Mouse (Mus musculus): Measurements from ENCODE around the gene Zbtb7a. TPM values are rescaled to one million over a fixed set of nuclear protein-coding genes. Genes with fewer than 3 reads are reported as not detected.

Gene Zbtb7a
- total and polyA plus RNA-seq, 3 experiments: 7.1 to 75.7 (median 31.1) TPM

DNA sequence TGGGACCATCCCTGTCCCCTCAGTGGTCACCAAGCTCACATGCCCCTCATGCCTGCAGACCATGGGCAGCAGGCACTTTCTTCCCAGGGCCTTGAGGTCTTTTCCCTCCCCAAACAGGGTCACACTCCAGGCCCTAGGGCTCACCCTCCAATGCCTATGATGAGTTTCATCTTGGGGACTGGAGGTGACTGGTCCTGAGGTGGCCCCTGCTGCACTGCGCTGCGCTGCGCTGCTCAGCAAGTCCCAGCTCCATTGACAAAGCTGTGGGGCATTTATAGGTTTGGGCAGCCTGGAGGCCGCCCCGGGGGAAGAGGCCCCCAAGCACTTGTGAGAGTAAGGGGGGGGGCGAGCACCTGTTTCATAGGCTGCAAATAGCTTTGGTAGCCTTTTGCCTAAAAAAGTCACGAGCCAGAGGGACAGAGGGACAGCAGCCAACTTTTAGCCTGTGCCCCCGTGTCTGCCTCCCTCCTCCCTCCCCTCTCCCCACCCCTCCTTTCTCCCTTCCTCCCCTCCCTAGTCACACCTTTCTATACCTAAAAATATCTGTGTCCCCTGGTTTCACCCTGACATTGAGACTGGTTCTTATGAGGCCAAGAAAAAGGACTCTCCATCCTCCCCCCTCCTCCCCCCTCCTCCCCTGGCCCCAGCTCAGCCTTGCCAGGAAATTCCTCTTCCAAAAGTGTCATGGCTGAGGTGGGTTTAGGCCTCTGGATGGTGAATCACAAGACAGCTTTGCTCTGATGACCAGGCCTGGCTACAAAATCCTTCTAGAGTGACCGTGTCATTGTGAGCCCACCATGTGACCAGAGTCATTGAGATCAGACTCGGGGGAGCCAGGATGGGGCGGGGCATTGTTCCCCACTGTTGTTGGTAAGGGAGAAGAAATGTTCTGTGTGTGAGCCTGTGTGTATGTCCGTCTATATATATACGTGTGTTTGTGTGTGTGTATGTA lies 67.1 kb downstream of the Zbtb7a start, which contains the start of gene Nmrk2:
Nmrk2 (minus strand) TSS at position 245 of the 952 bp plus-strand sequence.
- no peak for TF ChIP-seq GATA2 (IDR thresholded peaks at IDR 0.05; ENCODE audit: borderline replicate concordance, low read depth, low read length)
- Histone ChIP-seq H3K4me3 (ENCODE audit: low read depth, low read length) (no peak within 1 kb of the TSS), H3K36me3 (replicated peaks) (no peaks in the 10 kb centered on the region), H3K27me3 (ENCODE audit: insufficient read depth, low read length) (peaks cover 62% of the 10 kb centered on the region), H3K9me3 (replicated peaks) (no peaks in the 10 kb centered on the region), H3K4me1 (ENCODE audit: insufficient read depth, low read depth, low read length) (peaks cover 16% of the 10 kb centered on the region)
- no peak for ATAC-seq (ENCODE audit: extremely low read depth, insufficient number of reproducible peaks, low FRiP score, poor library complexity, severe bottlenecking)
- DNase-seq (ENCODE audit: low spot score): no peak

Other genes with a start within 250 kb of the Zbtb7a start
Only the 20 nearest of the 31 such genes appear.
- 0.90 and 1.7 TPM in 2 replicates for gene Gng7, start 120.3 kb upstream of the Zbtb7a start, total RNA-seq (2014; fragmentation: Nextera tagmentation)
- 0.33 and 0.58 TPM in 2 replicates for gene Gng7, start 120.3 kb upstream of the Zbtb7a start, total RNA-seq (2017)
- gene Gng7, start 120.3 kb upstream of the Zbtb7a start, polyA plus RNA-seq (2012): 0.65 and 0.87 TPM in 2 replicates
- not detected in 2 replicates for gene Diras1, start 109.6 kb upstream of the Zbtb7a start, total RNA-seq (2014; fragmentation: Nextera tagmentation)
- gene Diras1, start 109.6 kb upstream of the Zbtb7a start, total RNA-seq (2017): 0.44 TPM in 1 of 2 replicates, not detected in the other
- 0.02 TPM in 1 of 2 replicates, not detected in the other for gene Diras1, start 109.6 kb upstream of the Zbtb7a start, polyA plus RNA-seq (2012)
- 2.8 and 3.4 TPM in 2 replicates for gene Slc39a3, start 97.8 kb upstream of the Zbtb7a start, total RNA-seq (2014; fragmentation: Nextera tagmentation)
- gene Slc39a3, start 97.8 kb upstream of the Zbtb7a start, total RNA-seq (2017): 7.4 and 9.9 TPM in 2 replicates
- gene Slc39a3, start 97.8 kb upstream of the Zbtb7a start, polyA plus RNA-seq (2012): 8.2 and 9.6 TPM in 2 replicates
- gene Sgta, start 75.0 kb upstream of the Zbtb7a start, total RNA-seq (2014; fragmentation: Nextera tagmentation): 69.9 and 71.1 TPM in 2 replicates
- gene Sgta, start 75.0 kb upstream of the Zbtb7a start, total RNA-seq (2017): 52.4 and 56.2 TPM in 2 replicates
- gene Sgta, start 75.0 kb upstream of the Zbtb7a start, polyA plus RNA-seq (2012): 178 and 186 TPM in 2 replicates
- gene Thop1, start 65.2 kb upstream of the Zbtb7a start, total RNA-seq (2014; fragmentation: Nextera tagmentation): 13.1 and 15.9 TPM in 2 replicates
- 19.0 and 23.6 TPM in 2 replicates for gene Thop1, start 65.2 kb upstream of the Zbtb7a start, total RNA-seq (2017)
- gene Thop1, start 65.2 kb upstream of the Zbtb7a start, polyA plus RNA-seq (2012): 81.6 and 95.0 TPM in 2 replicates
- gene Creb3l3, start 36.3 kb upstream of the Zbtb7a start, total RNA-seq (2014; fragmentation: Nextera tagmentation): not detected in 2 replicates
- 0.29 TPM in 1 of 2 replicates, not detected in the other for gene Creb3l3, start 36.3 kb upstream of the Zbtb7a start, total RNA-seq (2017)
- not detected in 2 replicates for gene Creb3l3, start 36.3 kb upstream of the Zbtb7a start, polyA plus RNA-seq (2012)
- 35.9 and 52.2 TPM in 2 replicates for gene Map2k2, start 29.3 kb upstream of the Zbtb7a start, total RNA-seq (2014; fragmentation: Nextera tagmentation)
- gene Map2k2, start 29.3 kb upstream of the Zbtb7a start, total RNA-seq (2017): 63.5 and 76.7 TPM in 2 replicates
- gene Map2k2, start 29.3 kb upstream of the Zbtb7a start, polyA plus RNA-seq (2012): 272 and 393 TPM in 2 replicates
- gene Pias4, start 32.7 kb downstream of the Zbtb7a start, total RNA-seq (2014; fragmentation: Nextera tagmentation): 28.6 and 34.4 TPM in 2 replicates
- gene Pias4, start 32.7 kb downstream of the Zbtb7a start, total RNA-seq (2017): 21.2 and 24.8 TPM in 2 replicates
- 62.7 and 70.5 TPM in 2 replicates for gene Pias4, start 32.7 kb downstream of the Zbtb7a start, polyA plus RNA-seq (2012)
- 1,577 and 1,715 TPM in 2 replicates for gene Eef2, start 41.4 kb downstream of the Zbtb7a start, total RNA-seq (2014; fragmentation: Nextera tagmentation)
- gene Eef2, start 41.4 kb downstream of the Zbtb7a start, total RNA-seq (2017): 1,676 and 1,695 TPM in 2 replicates
- gene Eef2, start 41.4 kb downstream of the Zbtb7a start, polyA plus RNA-seq (2012): 2,355 and 3,878 TPM in 2 replicates
- gene Dapk3, start 47.8 kb downstream of the Zbtb7a start, total RNA-seq (2014; fragmentation: Nextera tagmentation): 34.2 and 43.3 TPM in 2 replicates
- 39.3 and 40.8 TPM in 2 replicates for gene Dapk3, start 47.8 kb downstream of the Zbtb7a start, total RNA-seq (2017)
- 69.8 and 96.7 TPM in 2 replicates for gene Dapk3, start 47.8 kb downstream of the Zbtb7a start, polyA plus RNA-seq (2012)
- not detected in 2 replicates for gene 4930442H23Rik, start 48.6 kb downstream of the Zbtb7a start, total RNA-seq (2014; fragmentation: Nextera tagmentation)
- not detected in 2 replicates for gene 4930442H23Rik, start 48.6 kb downstream of the Zbtb7a start, total RNA-seq (2017)
- gene 4930442H23Rik, start 48.6 kb downstream of the Zbtb7a start, polyA plus RNA-seq (2012): not detected in 2 replicates
- not detected in 2 replicates for gene Nmrk2, start 66.8 kb downstream of the Zbtb7a start, total RNA-seq (2014; fragmentation: Nextera tagmentation)
- not detected in 2 replicates for gene Nmrk2, start 66.8 kb downstream of the Zbtb7a start, total RNA-seq (2017)
- gene Nmrk2, start 66.8 kb downstream of the Zbtb7a start, polyA plus RNA-seq (2012): not detected in 2 replicates
- not detected in 2 replicates for gene Atcay, start 95.6 kb downstream of the Zbtb7a start, total RNA-seq (2014; fragmentation: Nextera tagmentation)
- 0.06 and 0.11 TPM in 2 replicates for gene Atcay, start 95.6 kb downstream of the Zbtb7a start, total RNA-seq (2017)
- not detected in 2 replicates for gene Atcay, start 95.6 kb downstream of the Zbtb7a start, polyA plus RNA-seq (2012)
- 7.0 and 7.1 TPM in 2 replicates for gene Zfr2, start 97.9 kb downstream of the Zbtb7a start, total RNA-seq (2014; fragmentation: Nextera tagmentation)
- 2.6 and 3.2 TPM in 2 replicates for gene Zfr2, start 97.9 kb downstream of the Zbtb7a start, total RNA-seq (2017)
- 1.8 and 1.9 TPM in 2 replicates for gene Zfr2, start 97.9 kb downstream of the Zbtb7a start, polyA plus RNA-seq (2012)
- gene Matk, start 117.7 kb downstream of the Zbtb7a start, total RNA-seq (2014; fragmentation: Nextera tagmentation): not detected in 2 replicates
- 0.05 and 0.06 TPM in 2 replicates for gene Matk, start 117.7 kb downstream of the Zbtb7a start, total RNA-seq (2017)
- gene Matk, start 117.7 kb downstream of the Zbtb7a start, polyA plus RNA-seq (2012): 0.07 TPM in 1 of 2 replicates, not detected in the other
- gene Mrpl54, start 131.7 kb downstream of the Zbtb7a start, total RNA-seq (2014; fragmentation: Nextera tagmentation): 75.6 and 78.6 TPM in 2 replicates
- 186 and 206 TPM in 2 replicates for gene Mrpl54, start 131.7 kb downstream of the Zbtb7a start, total RNA-seq (2017)
- gene Mrpl54, start 131.7 kb downstream of the Zbtb7a start, polyA plus RNA-seq (2012): 612 and 631 TPM in 2 replicates
- 36.2 and 44.6 TPM in 2 replicates for gene Apba3, start 131.7 kb downstream of the Zbtb7a start, total RNA-seq (2014; fragmentation: Nextera tagmentation)
- 27.9 and 38.9 TPM in 2 replicates for gene Apba3, start 131.7 kb downstream of the Zbtb7a start, total RNA-seq (2017)
- 113 and 130 TPM in 2 replicates for gene Apba3, start 131.7 kb downstream of the Zbtb7a start, polyA plus RNA-seq (2012)
- gene Tjp3, start 156.4 kb downstream of the Zbtb7a start, total RNA-seq (2014; fragmentation: Nextera tagmentation): 0.44 TPM in 1 of 2 replicates, not detected in the other
- gene Tjp3, start 156.4 kb downstream of the Zbtb7a start, total RNA-seq (2017): 1.8 and 1.9 TPM in 2 replicates
- gene Tjp3, start 156.4 kb downstream of the Zbtb7a start, polyA plus RNA-seq (2012): 1.4 and 1.6 TPM in 2 replicates
- gene Pip5k1c, start 157.7 kb downstream of the Zbtb7a start, total RNA-seq (2014; fragmentation: Nextera tagmentation): 58.0 and 62.2 TPM in 2 replicates
- 58.8 and 66.6 TPM in 2 replicates for gene Pip5k1c, start 157.7 kb downstream of the Zbtb7a start, total RNA-seq (2017)
- 266 and 331 TPM in 2 replicates for gene Pip5k1c, start 157.7 kb downstream of the Zbtb7a start, polyA plus RNA-seq (2012)
- 9.0 and 11.4 TPM in 2 replicates for gene Cactin, start 185.9 kb downstream of the Zbtb7a start, total RNA-seq (2014; fragmentation: Nextera tagmentation)
- gene Cactin, start 185.9 kb downstream of the Zbtb7a start, total RNA-seq (2017): 23.5 and 23.9 TPM in 2 replicates
- gene Cactin, start 185.9 kb downstream of the Zbtb7a start, polyA plus RNA-seq (2012): 77.9 and 80.5 TPM in 2 replicates

Data from G1E (cell line).